Mouse (Mus musculus): ENCODE data around the gene Rexo1. TPM values are rescaled to one million over a fixed set of nuclear protein-coding genes. Genes with fewer than 3 reads are reported as not detected.
"Not testable (repeated sequence)": the region's sequence is repeated elsewhere in the genome, so short reads cannot be mapped to it uniquely, and the experiment has no call there.

Gene Rexo1
- polyA plus RNA-seq (2015; fragmentation: Nextera tagmentation; extraction: Ambion mirVana): 28.8 and 31.3 TPM in 2 replicates

GRCm38 (mm10) chr10:80561116-80561944 lies at the start of gene Rexo1:
Rexo1 (minus strand) TSS chr10:80561560.
- under 1% methylated on average over 70 of the region's 72 CpGs for WGBS
- Histone ChIP-seq H3K4me1 (replicated peaks) (peaks cover 68% of the 10 kb centered on the region), H3K27ac (peak within 1 kb of the TSS; percentile 93), H3K4me2 (peak within 1 kb of the TSS; percentile 89), H3K9ac (peak within 1 kb of the TSS; percentile 92), H3K36me3 (no peaks in the 10 kb centered on the region), H3K27me3 (no peaks in the 10 kb centered on the region), H3K9me3 (no peaks in the 10 kb centered on the region), H3K4me3 (peak within 1 kb of the TSS; percentile 76)
- ATAC-seq (ENCODE audit: low FRiP score): peak; percentile 80

GRCm38 (mm10) chr10:80611024-80611423 lies 49.7 kb upstream of the Rexo1 start:
- peaks cover 4% of the 10 kb centered on the region; the same call in 1 of the 2 replicates for H3K4me1 ChIP-seq (replicated peaks)
- 81% methylated on average over 4 of the region's 4 CpGs for WGBS
- H3K4me2 ChIP-seq: no peak overlapping the region
- ATAC-seq (ENCODE audit: low FRiP score): no peak
- H3K4me3 ChIP-seq: no peak overlapping the region
- no peaks in the 10 kb centered on the region for H3K27me3 ChIP-seq
- H3K9me3 ChIP-seq: no peaks in the 10 kb centered on the region
- H3K27ac ChIP-seq: no peak overlapping the region
- H3K36me3 ChIP-seq: peaks cover 87% of the 10 kb centered on the region
- H3K9ac ChIP-seq: no peak overlapping the region

GRCm38 (mm10) chr10:80610116-80610785 lies 48.9 kb upstream of the Rexo1 start:
- no peak overlapping the region for H3K4me2 ChIP-seq
- H3K9me3 ChIP-seq: no peaks in the 10 kb centered on the region
- WGBS: 95% methylated on average over 9 of the region's 9 CpGs
- H3K27ac ChIP-seq: no peak overlapping the region
- H3K36me3 ChIP-seq: peaks cover 81% of the 10 kb centered on the region
- peak overlapping the region; percentile 35; the same call in 1 of the 2 replicates for H3K9ac ChIP-seq
- H3K4me1 ChIP-seq (replicated peaks): peaks cover 4% of the 10 kb centered on the region; the same call in 1 of the 2 replicates
- no peak overlapping the region for H3K4me3 ChIP-seq
- no peak for ATAC-seq (ENCODE audit: low FRiP score)
- H3K27me3 ChIP-seq: no peaks in the 10 kb centered on the region

- H3K36me3 ChIP-seq: peaks cover 72% of the 10 kb centered on the region
- H3K27ac ChIP-seq: no peak overlapping the region
- H3K9ac ChIP-seq: no peak overlapping the region; the same call in 1 of the 2 replicates
- no peaks in the 10 kb centered on the region for H3K27me3 ChIP-seq
- no peak overlapping the region for H3K4me2 ChIP-seq
- H3K4me3 ChIP-seq: no peak overlapping the region
- no peaks in the 10 kb centered on the region for H3K9me3 ChIP-seq
- ATAC-seq (ENCODE audit: low FRiP score): no peak
- H3K4me1 ChIP-seq (replicated peaks): peaks cover 6% of the 10 kb centered on the region
- WGBS: 93% methylated on average over 10 of the region's 10 CpGs
These were observed 48.0 kb upstream of the Rexo1 start for GRCm38 (mm10) chr10:80609269-80609924.

GRCm38 (mm10) chr10:80608435-80608834 lies 47.1 kb upstream of the Rexo1 start:
- WGBS: 90% methylated on average over 3 of the region's 3 CpGs
- ATAC-seq (ENCODE audit: low FRiP score): no peak

GRCm38 (mm10) chr10:80606737-80607350 lies 45.5 kb upstream of the Rexo1 start:
- H3K4me3 ChIP-seq: no peak overlapping the region
- peaks cover 48% of the 10 kb centered on the region for H3K36me3 ChIP-seq
- no peaks in the 10 kb centered on the region for H3K27me3 ChIP-seq
- ATAC-seq (ENCODE audit: low FRiP score): no peak
- H3K4me2 ChIP-seq: no peak overlapping the region
- H3K9ac ChIP-seq: no peak overlapping the region
- H3K27ac ChIP-seq: no peak overlapping the region
- no peaks in the 10 kb centered on the region for H3K9me3 ChIP-seq
- 96% methylated on average over 34 of the region's 34 CpGs for WGBS
- peaks cover 23% of the 10 kb centered on the region for H3K4me1 ChIP-seq (replicated peaks)

More at GRCm38 (mm10) chr10:80608435-80608834, 47.1 kb upstream of the Rexo1 start:
- Histone ChIP-seq H3K4me1 (replicated peaks) (peaks cover 16% of the 10 kb centered on the region), H3K9ac (no peak overlapping the region), H3K9me3 (no peaks in the 10 kb centered on the region), H3K36me3 (peaks cover 63% of the 10 kb centered on the region), H3K27me3 (no peaks in the 10 kb centered on the region), H3K4me2 (no peak overlapping the region), H3K27ac (no peak overlapping the region), H3K4me3 (no peak overlapping the region)

- ATAC-seq (ENCODE audit: low FRiP score): no peak
- Histone ChIP-seq H3K36me3 (peaks cover 47% of the 10 kb centered on the region), H3K4me2 (no peak overlapping the region), H3K4me1 (replicated peaks) (peaks cover 23% of the 10 kb centered on the region), H3K9me3 (no peaks in the 10 kb centered on the region), H3K27me3 (no peaks in the 10 kb centered on the region), H3K4me3 (no peak overlapping the region), H3K27ac (no peak overlapping the region), H3K9ac (no peak overlapping the region)
- 94% methylated on average over 23 of the region's 23 CpGs for WGBS
These were observed 44.9 kb upstream of the Rexo1 start for GRCm38 (mm10) chr10:80606306-80606705.

- WGBS: 94% methylated on average over 4 of the region's 4 CpGs
These were observed 44.4 kb upstream of the Rexo1 start, which contains the start of gene Gm49322 for GRCm38 (mm10) chr10:80605721-80606120. Gm49322 (plus strand) TSS chr10:80606021.

GRCm38 (mm10) chr10:80604988-80605387 lies 43.6 kb upstream of the Rexo1 start:
- no peak overlapping the region for H3K27ac ChIP-seq
- H3K4me3 ChIP-seq: no peak overlapping the region
- peaks cover 41% of the 10 kb centered on the region for H3K36me3 ChIP-seq

More at GRCm38 (mm10) chr10:80605721-80606120, 44.4 kb upstream of the Rexo1 start, which contains the start of gene Gm49322:
- H3K27me3 ChIP-seq; H3K4me3 ChIP-seq; H3K27ac ChIP-seq; ATAC-seq (ENCODE audit: low FRiP score); H3K4me2 ChIP-seq; H3K9ac ChIP-seq; H3K9me3 ChIP-seq: not testable (repeated sequence)
- peaks cover 47% of the 10 kb centered on the region for H3K36me3 ChIP-seq
- H3K4me1 ChIP-seq (replicated peaks): peaks cover 20% of the 10 kb centered on the region

GRCm38 (mm10) chr10:80604001-80604509 lies 42.7 kb upstream of the Rexo1 start:
- Histone ChIP-seq H3K27me3 (no peaks in the 10 kb centered on the region), H3K4me2 (peak overlapping the region; percentile 97), H3K4me3 (peak overlapping the region; percentile 65), H3K27ac (peak overlapping the region; percentile 91; the same call in 1 of the 2 replicates), H3K9ac (peak overlapping the region; percentile 87), H3K36me3 (peaks cover 32% of the 10 kb centered on the region), H3K4me1 (replicated peaks) (peaks cover 19% of the 10 kb centered on the region), H3K9me3 (no peaks in the 10 kb centered on the region)
- ATAC-seq (ENCODE audit: low FRiP score): no peak
- whole genome bisulfite sequencing: 77% methylated on average over 7 of the region's 7 CpGs

More at GRCm38 (mm10) chr10:80604988-80605387, 43.6 kb upstream of the Rexo1 start:
- H3K4me2 ChIP-seq: no peak overlapping the region
- 93% methylated on average over 2 of the region's 2 CpGs for WGBS
- H3K4me1 ChIP-seq (replicated peaks): peaks cover 19% of the 10 kb centered on the region
- H3K27me3 ChIP-seq: no peaks in the 10 kb centered on the region
- ATAC-seq (ENCODE audit: low FRiP score): no peak
- no peak overlapping the region for H3K9ac ChIP-seq
- no peaks in the 10 kb centered on the region for H3K9me3 ChIP-seq

GRCm38 (mm10) chr10:80603364-80603763 lies 42.0 kb upstream of the Rexo1 start:
- Histone ChIP-seq H3K4me3 (peak overlapping the region; percentile 65), H3K27ac (peak overlapping the region; percentile 91), H3K4me2 (peak overlapping the region; percentile 97), H3K36me3 (peaks cover 25% of the 10 kb centered on the region), H3K9ac (peak overlapping the region; percentile 87), H3K4me1 (replicated peaks) (peaks cover 19% of the 10 kb centered on the region), H3K9me3 (no peaks in the 10 kb centered on the region), H3K27me3 (no peaks in the 10 kb centered on the region)
- WGBS: 39% methylated on average over 7 of the region's 7 CpGs
- ATAC-seq (ENCODE audit: low FRiP score): no peak

All from hindbrain, embryonic 13.5 days (tissue).